In the genomic region with DNA sequence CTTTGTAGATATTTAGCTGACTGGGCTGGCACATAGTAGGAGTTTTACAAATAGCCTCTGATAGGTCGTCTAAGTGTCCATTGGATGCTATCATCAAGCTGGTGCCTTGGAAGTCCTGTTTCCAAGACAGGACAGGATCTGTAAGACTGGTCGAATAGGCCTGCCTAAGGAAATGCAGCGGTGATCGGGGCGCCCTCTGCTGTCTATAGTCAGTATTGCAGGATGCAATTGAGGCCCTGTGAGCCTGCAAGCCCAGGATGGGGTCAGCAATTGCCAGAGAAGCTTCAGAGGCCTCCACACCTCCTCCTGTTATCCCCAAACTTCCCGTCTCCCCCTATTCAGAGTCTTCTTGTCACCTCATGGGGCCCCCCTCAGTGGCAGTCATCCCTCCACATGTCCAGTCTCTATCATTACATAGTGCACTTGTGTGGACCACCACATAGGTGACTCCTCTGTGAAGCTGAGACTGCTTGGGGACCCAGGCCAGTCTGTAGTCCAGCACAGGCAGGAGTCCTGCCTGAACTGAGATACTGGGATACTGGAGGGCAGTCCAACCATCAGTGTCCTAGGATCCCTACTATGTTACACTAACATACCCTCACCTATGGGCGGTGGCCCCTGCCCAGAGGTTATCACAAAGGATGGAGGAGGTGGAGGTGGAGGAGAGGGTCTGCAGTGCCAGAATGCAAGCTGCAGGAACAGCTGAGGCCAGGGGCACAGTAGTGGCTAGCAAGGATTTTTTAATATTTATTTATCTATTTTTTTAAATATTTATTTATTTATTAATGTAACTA, we compare ENCODE assay signal across 8 mouse cellular contexts. TPM values are rescaled to one million over a fixed set of nuclear protein-coding genes. Genes with fewer than 3 reads are reported as not detected.
DNase-seq lines count a peak whose midpoint lies in the region; ATAC-seq and TF ChIP-seq lines count a peak whose summit lies in the region.

No protein-coding gene starts in this region.

- TF ChIP-seq RAD21 in MEL (IDR thresholded peaks at IDR 0.05; ENCODE audit: low read depth, low read length), result peak; percentile 56

- no peak for TF ChIP-seq POLR2A in MEL (IDR thresholded peaks at IDR 0.05; ENCODE audit: control insufficient read depth in 1 of 2, insufficient read depth in 1 of 2, low read depth in 1 of 2, low read length in 2 of 2, poor library complexity in 1 of 2)

- intact Hi-C loops in gastrocnemius, postnatal 14 days (cut with DNase I; ENCODE audit: low total_unique reads), result no loop called here

- no peak for TF ChIP-seq EP300 in MEL (IDR thresholded peaks at IDR 0.05; ENCODE audit: low read depth in 1 of 2, low read length in 2 of 2)
- no peak for TF ChIP-seq EP300 in lung, postnatal 0 days (IDR thresholded peaks at IDR 0.05)

- no peak overlapping the region for H3K4me3 ChIP-seq in MEL (ENCODE audit: control insufficient read depth in 1 of 2, insufficient read depth in 1 of 2, low read depth in 2 of 2, low read length in 2 of 2)
- H3K4me3 ChIP-seq in layer of hippocampus, adult 2 months, result no peak overlapping the region
- no peak overlapping the region for H3K4me3 ChIP-seq in lung, postnatal 0 days (ENCODE audit: low read depth, low read length)

- no peaks in the 10 kb centered on the region for H3K27me3 ChIP-seq in MEL (ENCODE audit: control insufficient read depth in 1 of 2, insufficient read depth in 2 of 2, low read length in 2 of 2)
- H3K27me3 ChIP-seq in lung, postnatal 0 days (replicated peaks; ENCODE audit: insufficient read depth, low read length), result no peaks in the 10 kb centered on the region

- H3K27ac ChIP-seq in MEL (ENCODE audit: control insufficient read depth, low read depth, low read length), result no peak overlapping the region
- no peak overlapping the region for H3K27ac ChIP-seq in layer of hippocampus, adult 2 months
- no peak overlapping the region for H3K27ac ChIP-seq in lung, postnatal 0 days (ENCODE audit: low read length)

- 20% methylated on average over 7 of the region's 7 CpGs for WGBS in lung, postnatal 0 days

- ATAC-seq in lung, postnatal 0 days, result peak; percentile 13; the same call in 1 of the 2 replicates

- peaks cover 7 to 34% of the 10 kb centered on the region in 2 experiments for H3K4me1 ChIP-seq in MEL (ENCODE audit: control insufficient read depth in 1 of 2, insufficient read depth in 2 of 2, low read length in 2 of 2)
- H3K4me1 ChIP-seq in lung, postnatal 0 days (ENCODE audit: insufficient read depth, low read depth, low read length), result 0 out of 2 replicates have a peak, but pooled peaks cover 4% of the 10 kb centered on the region

- TF ChIP-seq CTCF in MEL (IDR thresholded peaks at IDR 0.05 in 2 of 3, conservative IDR thresholded peaks at IDR 0.05 in 1 of 3; ENCODE audit: control insufficient read depth in 1 of 3, insufficient read depth in 1 of 3, low read depth in 2 of 3, low read length in 3 of 3, poor library complexity in 1 of 3, severe bottlenecking in 1 of 3), result peak; percentile 82 to 95 (median 85)
- TF ChIP-seq CTCF in layer of hippocampus, adult 2 months (conservative IDR thresholded peaks at IDR 0.05), result peak; percentile 95
- TF ChIP-seq CTCF in lung, postnatal 0 days (IDR thresholded peaks at IDR 0.05), result peak; percentile 96

- no peaks in the 10 kb centered on the region for H3K9me3 ChIP-seq in MEL (replicated peaks; ENCODE audit: insufficient read depth, low read length)
- H3K9me3 ChIP-seq in lung, postnatal 0 days (ENCODE audit: low read length), result no peaks in the 10 kb centered on the region

- H3K79me2 ChIP-seq in MEL (ENCODE audit: control insufficient read depth, insufficient read depth, low read length, poor library complexity), result no peaks in the 10 kb centered on the region

- DNase-seq in 3T3-L1 (ENCODE audit: low read depth, low spot score), result peak; percentile 88
- peak; percentile 79 for DNase-seq in MEL (ENCODE audit: low read depth, low spot score)
- DNase-seq in cerebellum, adult 9-10 months, result peak; percentile 87
- DNase-seq in gastrocnemius, postnatal 14 days, result peak; percentile 76
- peak; percentile 49 to 82 for DNase-seq in layer of hippocampus, adult 2 months (ENCODE audit: low spot score in 2 of 2)
- peak; percentile 65 for DNase-seq in lung, postnatal 0 days (ENCODE audit: low spot score)
- peak; percentile 58 to 74 for DNase-seq in right cerebral cortex, postnatal 10 days (ENCODE audit: low spot score in 2 of 2)
- DNase-seq in urinary bladder, postnatal 25 days (ENCODE audit: low spot score), result peak; percentile 82

- H3K4me2 ChIP-seq in lung, postnatal 0 days (replicated peaks; ENCODE audit: low read depth, low read length), result no peak overlapping the region

- H3K36me3 ChIP-seq in MEL (ENCODE audit: control insufficient read depth in 1 of 2, insufficient read depth in 2 of 2, low read length in 2 of 2), result peaks cover 0 to 10% of the 10 kb centered on the region in 2 experiments; a peak in 2 of 4 replicates
- H3K36me3 ChIP-seq in lung, postnatal 0 days (ENCODE audit: insufficient read depth, low read length), result no peaks in the 10 kb centered on the region

- no peak overlapping the region for H3K9ac ChIP-seq in MEL (ENCODE audit: control insufficient read depth, low read depth, low read length, poor library complexity, severe bottlenecking)
- no peak overlapping the region for H3K9ac ChIP-seq in lung, postnatal 0 days (replicated peaks; ENCODE audit: low read depth)

TF ChIP-seq in MEL, 35 proteins besides CTCF, POLR2A, EP300 and RAD21:
- TF ChIP-seq MYB (IDR thresholded peaks at IDR 0.05; ENCODE audit: low read depth, low read length), result no peak
- peak; percentile 83 for TF ChIP-seq SMC3 (IDR thresholded peaks at IDR 0.05; ENCODE audit: low read depth, low read length)
- TF ChIP-seq ZKSCAN1 (IDR thresholded peaks at IDR 0.05; ENCODE audit: low read depth, low read length), result no peak
- TF ChIP-seq MAZ (IDR thresholded peaks at IDR 0.05; ENCODE audit: low read depth, low read length), result no peak
- TF ChIP-seq ZC3H11A (IDR thresholded peaks at IDR 0.05; ENCODE audit: low read depth, low read length), result peak; percentile 43; the same call in 1 of the 2 replicates

RNA-seq across cellular contexts. Expression of a gene that starts 3.0 kb away (rescaled TPM):
- 0.92 and 1.3 TPM in 2 replicates for total RNA-seq in MEL (2012; rRNA removed)
- polyA plus RNA-seq in MEL (2012; ENCODE audit: insufficient read depth in 1 of 2, insufficient read length in 2 of 2, low read depth in 1 of 2, low replicate concordance in 2 of 2, missing spikeins in 1 of 2), result 1 to 10 TPM in 1 of 2 experiments, not detected in 1; 3.3 TPM
- 1 to 10 TPM in 1 of 2 experiments, under 1 TPM in 1; 0.58 to 1.1 TPM for total RNA-seq in gastrocnemius, postnatal 14 days (2021)
- under 1 TPM; 0.44 to 0.92 TPM for total RNA-seq in layer of hippocampus, adult 2 months (2021)
- polyA plus RNA-seq in lung, postnatal 0 days (2015; fragmentation: Nextera tagmentation; extraction: Ambion mirVana), result 12.7 and 15.9 TPM in 2 replicates

RNA-seq across cellular contexts. Expression of a gene that starts 30.1 kb away (rescaled TPM):
- total RNA-seq in MEL (2012; rRNA removed), result 4.2 and 6.4 TPM in 2 replicates
- polyA plus RNA-seq in MEL (2012; ENCODE audit: insufficient read depth in 1 of 2, insufficient read length in 2 of 2, low read depth in 1 of 2, low replicate concordance in 2 of 2, missing spikeins in 1 of 2), result 1 to 10 TPM in 1 of 2 experiments, not detected in 1; 9.0 TPM
- total RNA-seq in gastrocnemius, postnatal 14 days (2021), result 10 to 100 TPM in 1 of 2 experiments, 1 to 10 TPM in 1; 7.8 to 12.0 TPM
- total RNA-seq in layer of hippocampus, adult 2 months (2021), result 10 to 100 TPM; 15.1 to 15.4 TPM
- polyA plus RNA-seq in lung, postnatal 0 days (2015; fragmentation: Nextera tagmentation; extraction: Ambion mirVana), result 14.9 and 15.3 TPM in 2 replicates

RNA-seq across cellular contexts. Expression of a gene that starts 32.9 kb away (rescaled TPM):
- total RNA-seq in MEL (2012; rRNA removed), result 40.0 and 47.9 TPM in 2 replicates
- polyA plus RNA-seq in MEL (2012; ENCODE audit: insufficient read depth in 1 of 2, insufficient read length in 2 of 2, low read depth in 1 of 2, low replicate concordance in 2 of 2, missing spikeins in 1 of 2), result 10 to 100 TPM; 33.8 to 98.3 TPM
- total RNA-seq in gastrocnemius, postnatal 14 days (2021), result 10 to 100 TPM; 19.5 to 20.3 TPM
- total RNA-seq in layer of hippocampus, adult 2 months (2021), result 10 to 100 TPM; 37.1 to 39.0 TPM
- polyA plus RNA-seq in lung, postnatal 0 days (2015; fragmentation: Nextera tagmentation; extraction: Ambion mirVana), result 29.1 and 33.6 TPM in 2 replicates
